Mouse (Mus musculus) cerebellum, postnatal 36 days (tissue): ENCODE data around the gene Snrpb2.

Experiments
- DNase-seq, 2 experiments: peaks; one replicate each; pipeline ENCODE4 v3.0.0; 2021 to 2022; ENCODE audit warnings: mixed read lengths in 2 of 2

Snrpb2 gene

GRCm38 (mm10) chr2:143094761-143095160, 31.9 kb downstream of the Snrpb2 start:
- no peak for DNase-seq

DNA sequence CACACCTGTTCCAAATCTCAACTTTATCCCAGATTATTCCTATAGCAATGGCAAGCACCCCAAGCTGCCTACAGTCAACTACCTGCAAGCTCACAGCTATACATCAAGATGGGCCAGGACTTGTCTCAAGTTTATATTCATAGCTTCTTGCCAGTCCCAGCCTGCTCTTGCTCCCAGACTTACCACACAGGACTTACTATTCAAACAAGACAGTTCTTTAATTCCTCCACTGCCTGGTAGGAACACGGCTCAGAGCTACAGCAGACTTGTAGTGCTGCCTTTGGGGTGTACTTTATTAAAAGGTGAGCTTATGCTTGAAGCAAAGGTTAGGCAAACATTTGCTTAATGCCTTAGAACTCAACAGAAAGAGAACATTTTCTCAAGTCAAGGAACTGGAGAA, 34.3 kb downstream of the Snrpb2 start:
- no peak for DNase-seq

DNA sequence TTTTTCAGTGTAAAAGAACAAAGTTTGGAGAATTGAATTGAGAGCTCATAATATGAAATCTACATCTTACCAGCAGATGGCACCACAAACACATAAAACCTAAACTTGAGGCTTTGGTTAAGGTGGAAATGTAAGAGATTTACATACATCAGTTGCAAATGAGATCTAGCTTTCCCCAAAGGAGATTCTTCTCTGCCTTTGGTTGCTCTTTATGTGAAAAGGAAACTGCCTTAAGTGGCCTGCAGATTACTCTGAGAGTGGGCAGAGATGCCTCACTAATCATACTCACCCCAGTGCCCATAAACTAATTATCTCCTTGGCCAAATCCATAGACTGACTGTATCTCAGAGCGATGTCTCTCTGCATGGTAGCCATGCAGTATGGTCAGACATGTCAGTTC, 51.0 kb downstream of the Snrpb2 start:
- peak in 1 of 2 experiments; percentile 46 for DNase-seq

DNA sequence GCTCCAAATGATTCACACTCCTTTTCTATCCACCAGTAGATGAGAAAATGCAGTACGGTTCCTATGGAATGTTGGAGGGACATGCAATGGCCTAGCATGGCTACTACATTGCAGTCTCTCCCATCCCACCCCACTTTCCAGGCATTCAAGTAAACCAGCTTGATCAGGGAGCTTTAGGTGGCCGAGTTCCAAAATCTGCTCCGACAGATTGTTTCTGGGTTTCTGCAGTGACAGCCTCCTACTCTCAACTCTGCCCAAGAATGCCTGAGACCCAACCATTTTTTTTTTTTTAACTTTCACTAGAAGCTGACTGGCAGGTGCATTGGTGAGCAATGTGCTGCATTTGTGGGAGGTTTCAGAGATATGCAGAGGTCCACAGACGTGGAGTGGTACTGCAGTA, 51.9 kb downstream of the Snrpb2 start:
- DNase-seq = peak; percentile 50 to 53

GRCm38 (mm10) chr2:143117453-143117852, 54.6 kb downstream of the Snrpb2 start:
- peak; percentile 45 to 46 for DNase-seq

GRCm38 (mm10) chr2:143118221-143118620, 55.4 kb downstream of the Snrpb2 start:
- DNase-seq = no peak
